Mouse (Mus musculus) liver, embryonic 16.5 days (tissue): ENCODE data around the gene Frmd4a. TPM values are rescaled to one million over a fixed set of nuclear protein-coding genes. Genes with fewer than 3 reads are reported as not detected.
"Not testable (repeated sequence)": the region's sequence is repeated elsewhere in the genome, so short reads cannot be mapped to it uniquely, and the experiment has no call there.

Experiments
- ATAC-seq: fragments of 200-750 bp; cut with Nextera tagmentation; 2 replicates; pipeline ENCODE4 v1.8.0; 2017; ENCODE audit warnings: low read depth, mild to moderate bottlenecking, moderate number of reproducible peaks, moderate library complexity
- H3K27ac ChIP-seq: fragments of 300-500 bp; sonication (generic); 2 replicates; pipeline ENCODE4 v1.5.1; 2014; ENCODE audit warnings: mild to moderate bottlenecking, low read length
- H3K27me3 ChIP-seq: fragments of 300-500 bp; sonication (generic); 2 replicates; pipeline ENCODE4 v1.6.1; 2014; ENCODE audit warnings: low read depth, low read length, mixed read lengths; ENCODE audit not compliant: control insufficient read depth, insufficient read depth
- H3K36me3 ChIP-seq: fragments of 300-500 bp; sonication (generic); 2 replicates; pipeline ENCODE4 v1.6.1; 2014; ENCODE audit warnings: mild to moderate bottlenecking; ENCODE audit not compliant: control insufficient read depth, insufficient read depth
- H3K4me1 ChIP-seq: fragments of 300-500 bp; sonication (generic); 2 replicates; pipeline ENCODE4 v1.6.1; 2014; ENCODE audit warnings: low read depth, low read length, mixed read lengths; ENCODE audit not compliant: control insufficient read depth
- H3K4me2 ChIP-seq: fragments of 300-500 bp; sonication (generic); 2 replicates; pipeline ENCODE4 v1.6.1; 2014; ENCODE audit warnings: low read depth, low read length, mixed read lengths
- H3K4me3 ChIP-seq: fragments of 300-500 bp; sonication (generic); 2 replicates; pipeline ENCODE4 v1.5.1; 2014; ENCODE audit warnings: low read depth, mild to moderate bottlenecking, low read length
- H3K9ac ChIP-seq: fragments of 300-500 bp; sonication (generic); 2 replicates; pipeline ENCODE4 v1.6.1; 2014; ENCODE audit warnings: low read depth, low read length
- H3K9me3 ChIP-seq: fragments of 300-500 bp; sonication (generic); replicated peaks from 2 replicates; pipeline ENCODE4 v1.6.1; 2016; ENCODE audit warnings: low read length; ENCODE audit not compliant: control insufficient read depth
- WGBS: fragments of 180-500 bp; shearing (Covaris S2); extraction: QIAGEN DNeasy Blood & Tissue Kit; methylation state at CpG from one replicate; pipeline ENCODE4 v1.1.7; 2014; ENCODE audit not compliant: insufficient replicate concordance; 5-methylcytosine and 5-hydroxymethylcytosine counted together
- polyA plus RNA-seq: library from polyadenylated mRNA; unstranded; fragments of >200 nt; fragmentation: Nextera tagmentation; extraction: Ambion mirVana; gene quantifications from 2 replicates; pipeline ENCODE4 v1.2.1, GENCODE M21; 2015

The Frmd4a gene
- polyA plus RNA-seq, 1 experiment from 2014 or later, result 19.8 TPM

DNA sequence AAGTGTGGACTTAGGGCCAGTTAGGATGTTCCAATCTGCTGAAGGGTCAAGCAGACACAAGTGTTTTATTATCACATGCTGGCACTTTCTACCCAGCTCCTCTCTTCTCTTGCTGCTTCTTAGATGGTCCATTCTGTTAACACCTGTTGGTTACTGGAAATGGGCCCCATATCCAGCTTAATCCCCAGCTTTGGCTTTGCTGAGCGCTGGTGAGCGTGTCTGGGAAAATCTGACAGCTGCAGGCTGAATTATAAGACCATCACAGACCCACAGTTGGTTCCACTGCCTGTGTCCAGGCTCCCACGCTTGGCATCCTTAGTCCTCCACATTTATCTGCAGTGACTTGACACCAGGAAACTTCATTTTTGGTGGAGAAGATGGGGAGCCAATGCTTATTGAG lies 589.0 kb downstream of the Frmd4a start:
- no peak overlapping the region for H3K4me2 ChIP-seq
- no peak for ATAC-seq
- H3K9me3 ChIP-seq, result no peaks in the 10 kb centered on the region
- H3K36me3 ChIP-seq, result peaks cover 92% of the 10 kb centered on the region
- H3K9ac ChIP-seq, result no peak overlapping the region
- no peaks in the 10 kb centered on the region for H3K27me3 ChIP-seq
- H3K27ac ChIP-seq, result no peak overlapping the region
- 93% methylated on average over 3 of the region's 3 CpGs for WGBS
- no peak overlapping the region for H3K4me3 ChIP-seq
- no peaks in the 10 kb centered on the region for H3K4me1 ChIP-seq

DNA sequence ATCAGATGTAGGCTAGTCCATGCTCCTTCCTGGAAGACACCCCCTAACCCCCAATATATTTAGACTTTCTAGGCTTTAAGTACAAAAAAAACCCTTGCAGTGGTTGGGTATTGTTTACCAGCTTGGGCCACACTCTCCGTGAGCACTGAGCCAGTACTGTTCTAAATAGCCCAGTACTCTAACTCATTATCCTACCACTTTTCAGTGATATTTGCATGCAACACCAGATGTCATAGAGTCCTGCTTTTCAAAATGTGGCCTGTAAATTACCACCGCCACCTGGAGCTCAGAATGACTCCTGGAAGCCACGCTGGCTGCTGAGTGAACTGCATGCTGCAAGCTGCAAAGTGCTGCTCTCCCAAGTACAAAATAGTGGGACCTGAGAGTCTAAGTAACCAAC lies 590.7 kb downstream of the Frmd4a start:
- Histone ChIP-seq H3K27ac (no peak overlapping the region), H3K4me1 (no peaks in the 10 kb centered on the region), H3K9me3 (no peaks in the 10 kb centered on the region), H3K9ac (no peak overlapping the region), H3K4me3 (no peak overlapping the region), H3K4me2 (no peak overlapping the region), H3K27me3 (no peaks in the 10 kb centered on the region), H3K36me3 (peaks cover 92% of the 10 kb centered on the region)
- ATAC-seq, result no peak
- WGBS, result 90% methylated on average over 3 of the region's 3 CpGs

DNA sequence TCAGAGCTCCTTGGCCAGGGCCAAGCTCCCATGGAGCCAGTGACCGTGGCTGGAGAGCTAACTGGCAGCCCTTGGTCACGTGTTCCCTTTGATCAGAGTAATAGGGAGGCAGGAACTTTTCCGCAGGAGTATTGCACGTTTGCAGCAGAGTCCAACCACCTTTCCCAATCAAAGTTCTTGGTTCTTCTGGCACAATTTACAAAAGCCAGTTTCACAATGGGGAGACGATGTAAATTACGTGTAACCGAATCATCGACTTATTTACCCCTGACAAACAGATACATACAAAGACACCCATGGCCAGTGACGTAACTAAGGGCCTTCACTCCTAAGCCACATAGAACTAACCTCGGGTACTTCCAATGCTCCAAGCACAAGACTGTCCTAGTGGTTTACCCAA lies 591.9 kb downstream of the Frmd4a start:
- H3K27ac ChIP-seq, result no peak overlapping the region
- H3K9me3 ChIP-seq, result no peaks in the 10 kb centered on the region
- ATAC-seq, result peak; percentile 69
- WGBS, result 83% methylated on average over 10 of the region's 10 CpGs
- H3K36me3 ChIP-seq, result peaks cover 90% of the 10 kb centered on the region
- H3K4me3 ChIP-seq, result no peak overlapping the region
- H3K4me1 ChIP-seq, result no peaks in the 10 kb centered on the region
- no peak overlapping the region for H3K9ac ChIP-seq
- no peaks in the 10 kb centered on the region for H3K27me3 ChIP-seq
- no peak overlapping the region for H3K4me2 ChIP-seq

DNA sequence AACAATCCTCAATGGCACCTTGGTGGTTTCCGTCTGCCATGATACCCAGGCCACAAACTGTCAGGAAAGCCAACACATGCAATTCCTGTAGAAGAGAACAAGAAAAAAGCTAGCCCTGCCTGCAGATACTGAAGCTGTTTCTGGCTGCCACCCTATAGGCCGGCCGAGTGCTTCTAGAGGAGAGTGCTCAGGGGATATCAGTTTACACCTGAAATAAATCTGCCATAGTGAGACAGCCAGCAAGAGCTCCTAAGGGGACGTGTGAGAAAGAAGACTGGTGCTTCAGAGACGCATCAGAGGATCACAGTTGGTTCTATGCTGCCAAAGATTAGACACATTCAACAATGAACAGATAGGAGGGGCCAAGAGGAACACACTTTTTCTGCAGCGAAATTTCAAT lies 593.8 kb downstream of the Frmd4a start:
- no peak overlapping the region for H3K4me3 ChIP-seq
- no peak overlapping the region for H3K4me2 ChIP-seq
- no peaks in the 10 kb centered on the region for H3K9me3 ChIP-seq
- WGBS, result 80% methylated on average over 6 of the region's 6 CpGs
- no peaks in the 10 kb centered on the region for H3K4me1 ChIP-seq
- H3K27me3 ChIP-seq, result no peaks in the 10 kb centered on the region
- no peak overlapping the region for H3K9ac ChIP-seq
- H3K27ac ChIP-seq, result no peak overlapping the region
- peaks cover 74% of the 10 kb centered on the region for H3K36me3 ChIP-seq
- ATAC-seq, result no peak

DNA sequence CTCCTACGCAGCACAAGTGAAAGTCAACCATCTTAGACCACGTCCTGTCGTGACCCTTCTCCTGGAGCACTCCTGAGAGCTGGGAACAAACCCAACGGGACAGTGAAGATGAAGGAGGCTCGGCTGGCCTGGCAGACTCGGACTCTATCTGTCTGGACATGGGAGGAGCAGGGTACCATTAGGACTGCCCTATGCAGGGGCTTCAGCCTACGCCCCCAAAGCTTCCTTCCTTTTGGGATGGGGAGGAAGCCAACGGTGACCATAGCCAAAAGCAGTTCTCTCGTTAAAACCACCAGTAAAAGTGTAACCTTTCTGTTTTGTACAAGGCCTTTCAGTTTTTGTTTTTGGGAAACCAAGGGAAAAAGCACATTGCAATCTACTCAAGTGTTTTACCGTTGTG lies 594.2 kb downstream of the Frmd4a start:
- no peaks in the 10 kb centered on the region for H3K27me3 ChIP-seq
- no peak overlapping the region for H3K4me2 ChIP-seq
- H3K9me3 ChIP-seq, result no peaks in the 10 kb centered on the region
- no peaks in the 10 kb centered on the region for H3K4me1 ChIP-seq
- ATAC-seq, result no peak
- H3K9ac ChIP-seq, result no peak overlapping the region
- H3K4me3 ChIP-seq, result no peak overlapping the region
- no peak overlapping the region for H3K27ac ChIP-seq
- WGBS, result 90% methylated on average over 10 of the region's 10 CpGs
- peaks cover 70% of the 10 kb centered on the region for H3K36me3 ChIP-seq

DNA sequence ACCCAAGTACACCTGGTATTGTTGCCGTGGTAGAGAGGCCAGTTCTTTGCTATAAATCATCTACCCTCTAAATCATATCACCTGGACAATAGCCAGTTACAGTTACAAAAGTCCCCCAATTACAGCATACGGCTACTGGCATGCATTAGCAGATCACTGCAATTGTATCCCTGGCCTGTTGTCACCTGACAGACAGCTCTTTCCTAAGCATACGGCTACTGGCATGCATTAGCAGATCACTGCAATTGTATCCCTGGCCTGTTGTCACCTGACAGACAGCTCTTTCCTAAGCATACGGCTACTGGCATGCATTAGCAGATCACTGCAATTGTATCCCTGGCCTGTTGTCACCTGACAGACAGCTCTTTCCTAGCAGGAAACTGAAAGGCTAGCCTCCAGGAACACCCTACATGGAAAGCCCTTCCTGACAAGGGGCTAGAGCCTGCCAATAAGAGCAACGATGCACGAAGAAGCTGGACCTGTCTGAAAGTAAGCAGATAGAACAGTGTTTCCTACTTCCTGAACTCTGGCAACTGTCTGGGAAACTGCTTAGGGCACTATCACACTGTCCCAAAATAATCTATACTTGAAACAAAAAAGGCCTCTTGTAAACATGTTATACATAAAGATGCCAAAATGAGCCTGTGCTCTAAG lies 596.9 kb downstream of the Frmd4a start:
- not testable (repeated sequence) for H3K9me3 ChIP-seq, H3K27ac ChIP-seq, H3K4me3 ChIP-seq, H3K27me3 ChIP-seq, H3K4me2 ChIP-seq, H3K4me1 ChIP-seq, H3K9ac ChIP-seq, ATAC-seq
- WGBS, result 77% methylated on average over 4 of the region's 6 CpGs
- H3K36me3 ChIP-seq, result peaks cover 43% of the 10 kb centered on the region

DNA sequence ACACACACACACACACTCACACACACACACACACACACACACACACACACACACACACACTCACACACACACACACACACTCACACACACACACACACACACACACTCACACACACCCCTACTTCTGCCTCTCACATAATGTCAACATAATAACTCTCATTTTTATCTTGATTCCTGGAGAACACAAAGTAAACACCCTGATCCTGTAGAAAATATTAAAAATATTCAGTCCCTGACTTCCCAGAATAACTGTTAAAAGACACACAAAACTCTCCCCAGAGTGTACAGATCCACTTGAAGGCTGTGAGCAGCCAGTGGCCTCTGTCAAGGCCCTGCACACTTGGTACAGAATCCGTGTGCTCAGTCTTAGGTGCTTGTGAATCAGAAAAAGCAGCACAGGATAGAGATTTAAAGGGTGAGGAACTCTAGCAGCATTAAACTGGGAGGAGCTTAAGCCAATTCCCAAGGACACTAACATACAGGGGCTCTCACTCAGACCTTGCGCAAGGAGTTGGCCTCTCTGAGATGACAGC lies 597.6 kb downstream of the Frmd4a start:
- 81% methylated on average over 2 of the region's 2 CpGs for WGBS
- H3K9ac ChIP-seq, result no peak overlapping the region
- peaks cover 42% of the 10 kb centered on the region for H3K36me3 ChIP-seq
- no peaks in the 10 kb centered on the region for H3K9me3 ChIP-seq
- H3K4me1 ChIP-seq, result no peaks in the 10 kb centered on the region
- H3K4me2 ChIP-seq, result no peak overlapping the region
- no peak overlapping the region for H3K4me3 ChIP-seq
- no peak overlapping the region for H3K27ac ChIP-seq
- ATAC-seq, result no peak
- H3K27me3 ChIP-seq, result no peaks in the 10 kb centered on the region

DNA sequence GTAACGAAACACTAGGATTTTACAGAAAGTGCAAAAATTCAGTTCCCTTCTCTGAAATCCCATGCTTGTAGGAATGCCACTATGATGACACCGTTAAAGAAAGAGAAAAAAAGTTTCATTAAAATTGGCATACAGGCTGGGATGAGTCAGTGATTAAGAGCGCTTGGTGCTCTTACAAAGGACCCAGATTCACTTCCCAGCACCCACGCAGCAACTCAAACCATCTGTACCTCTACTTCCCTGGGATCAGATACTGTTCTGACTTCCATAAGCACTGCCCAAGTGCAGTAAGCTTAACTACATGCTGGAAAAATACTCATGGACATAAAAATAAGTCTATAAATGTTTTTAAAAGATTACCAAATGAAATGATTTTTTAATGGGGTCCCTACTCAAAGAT lies 599.5 kb downstream of the Frmd4a start:
- peaks cover 23% of the 10 kb centered on the region for H3K36me3 ChIP-seq
- no peaks in the 10 kb centered on the region for H3K9me3 ChIP-seq
- no peak for ATAC-seq
- 81% methylated on average over 4 of the region's 4 CpGs for WGBS
- no peak overlapping the region for H3K9ac ChIP-seq
- no peak overlapping the region for H3K27ac ChIP-seq
- H3K27me3 ChIP-seq, result no peaks in the 10 kb centered on the region
- H3K4me2 ChIP-seq, result no peak overlapping the region
- no peak overlapping the region for H3K4me3 ChIP-seq
- no peaks in the 10 kb centered on the region for H3K4me1 ChIP-seq

DNA sequence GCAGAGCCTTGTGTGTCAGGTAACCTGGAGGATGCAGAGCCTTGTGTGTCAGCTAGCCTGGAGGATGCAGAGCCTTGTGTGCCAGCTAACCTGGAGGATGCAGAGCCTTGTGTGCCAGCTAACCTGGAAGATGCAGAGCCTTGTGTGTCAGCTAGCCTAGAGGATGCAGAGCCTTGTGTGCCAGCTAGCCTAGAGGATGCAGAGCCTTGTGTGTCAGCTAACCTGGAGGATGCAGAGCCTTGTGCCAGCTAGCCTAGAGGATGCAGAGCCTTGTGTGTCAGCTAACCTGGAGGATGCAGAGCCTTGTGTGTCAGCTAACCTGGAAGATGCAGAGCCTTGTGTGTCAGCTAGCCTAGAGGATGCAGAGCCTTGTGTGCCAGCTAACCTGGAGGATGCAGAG lies 601.6 kb downstream of the Frmd4a start:
- H3K27ac ChIP-seq, H3K9ac ChIP-seq: not testable (repeated sequence)

More for the DNA sequence above, 601.6 kb downstream of the Frmd4a start:
- not testable (repeated sequence) for H3K4me3 ChIP-seq, H3K9me3 ChIP-seq, H3K4me1 ChIP-seq, H3K4me2 ChIP-seq, ATAC-seq, H3K27me3 ChIP-seq
- H3K36me3 ChIP-seq, result peaks cover 16% of the 10 kb centered on the region
